Mouse (Mus musculus) intestine, embryonic 14.5 days (tissue): ENCODE data around the gene Fam161b. TPM values are rescaled to one million over a fixed set of nuclear protein-coding genes. Genes with fewer than 3 reads are reported as not detected.

ENCODE experiments used
- ATAC-seq: fragments of 200-750 bp; cut with Nextera tagmentation; replicated peaks from 2 replicates; pipeline ENCODE4 v1.8.0; 2017; ENCODE audit warnings: low read depth, moderate number of reproducible peaks, moderate TSS enrichment, moderate library complexity; ENCODE audit not compliant: low FRiP score, low TSS enrichment
- DNase-seq: peaks from one replicate; pipeline ENCODE4 v3.0.0-alpha.2; 2018; ENCODE audit warnings: low spot score
- H3K27ac ChIP-seq: fragments of 300-500 bp; sonication (generic); 2 replicates; pipeline ENCODE4 v1.5.1; 2014; ENCODE audit warnings: low read depth, mild to moderate bottlenecking, control low read depth
- H3K27me3 ChIP-seq: fragments of 300-500 bp; sonication (generic); replicated peaks from 2 replicates; pipeline ENCODE4 v1.6.1; 2014; ENCODE audit warnings: low read length, control low read depth; ENCODE audit not compliant: control insufficient read depth, insufficient read depth
- H3K36me3 ChIP-seq: fragments of 300-500 bp; sonication (generic); 2 replicates; pipeline ENCODE4 v1.6.1; 2014; ENCODE audit warnings: low read length, control low read depth; ENCODE audit not compliant: control insufficient read depth, insufficient read depth
- H3K4me1 ChIP-seq: fragments of 300-500 bp; sonication (generic); replicated peaks from 2 replicates; pipeline ENCODE4 v1.6.1; 2014; ENCODE audit warnings: low read length, control low read depth, mixed read lengths; ENCODE audit not compliant: control insufficient read depth, insufficient read depth
- H3K4me2 ChIP-seq: fragments of 300-500 bp; sonication (generic); 2 replicates; pipeline ENCODE4 v1.6.1; 2014; ENCODE audit warnings: low read length
- H3K4me3 ChIP-seq: fragments of 300-500 bp; sonication (generic); 2 replicates; pipeline ENCODE4 v1.5.1; 2014; ENCODE audit warnings: low read depth, low read length, control low read depth, mixed read lengths
- H3K9ac ChIP-seq: fragments of 300-500 bp; sonication (generic); 2 replicates; pipeline ENCODE4 v1.6.1; 2014; ENCODE audit warnings: mild to moderate bottlenecking, low read length
- H3K9me3 ChIP-seq: fragments of 300-500 bp; sonication (generic); 2 replicates; pipeline ENCODE4 v1.6.1; 2016; ENCODE audit warnings: low read length, control low read depth; ENCODE audit not compliant: control insufficient read depth
- WGBS: fragments of 180-500 bp; shearing (Covaris S2); extraction: QIAGEN DNeasy Blood & Tissue Kit; methylation state at CpG from one replicate; pipeline ENCODE4 v1.1.7; 2014; 5-methylcytosine and 5-hydroxymethylcytosine counted together
- polyA plus RNA-seq: library from polyadenylated mRNA; unstranded; fragments of >200 nt; fragmentation: Nextera tagmentation; extraction: Ambion mirVana; gene quantifications from 2 replicates; pipeline ENCODE4 v1.2.1, GENCODE M21; 2014

The Fam161b gene
- polyA plus RNA-seq, result 2.5 and 2.6 TPM in 2 replicates

DNA sequence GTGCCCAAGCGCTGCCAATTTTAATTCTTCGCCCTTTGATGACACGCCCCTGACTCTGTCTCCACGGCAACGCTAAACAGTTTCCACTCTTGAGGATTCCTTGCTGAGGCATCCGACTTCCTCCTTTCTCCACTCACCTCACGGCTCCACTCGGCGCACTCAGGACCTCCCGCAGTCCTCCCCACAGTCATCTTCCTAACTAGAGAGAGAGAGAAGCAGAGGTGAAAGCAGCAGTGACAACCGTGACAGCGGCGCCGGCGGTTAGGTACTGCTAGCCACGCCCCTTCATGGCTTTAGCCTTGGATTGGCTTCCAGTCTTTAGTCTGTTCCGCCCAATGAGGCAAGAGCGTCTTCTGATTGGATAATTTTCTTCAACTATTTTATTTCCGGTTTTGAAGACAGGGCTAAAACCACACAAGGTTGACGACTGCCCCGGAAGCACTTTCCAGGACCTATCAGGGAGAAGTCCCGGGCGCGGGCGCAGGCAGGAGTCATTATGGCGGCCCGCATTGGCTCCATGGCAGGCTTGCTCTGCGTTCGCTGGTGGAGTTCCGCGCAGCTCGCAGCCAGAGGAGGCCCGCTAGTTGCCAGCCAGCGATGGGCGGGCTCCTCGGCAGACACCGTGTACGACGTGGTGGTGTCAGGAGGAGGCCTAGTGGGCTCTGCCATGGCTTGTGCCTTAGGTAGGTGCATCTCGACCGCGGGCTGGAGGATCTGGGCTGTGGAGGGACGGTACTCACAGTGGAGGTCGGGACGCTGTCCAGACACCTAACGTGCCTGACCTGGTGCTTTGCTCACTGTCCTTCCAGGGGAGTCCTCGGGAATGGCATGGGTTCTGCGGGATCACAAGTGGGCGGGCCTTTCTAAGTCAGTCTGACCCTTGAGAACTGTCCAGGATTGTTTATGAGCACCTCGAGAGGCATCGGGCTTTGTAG is at the start of gene Fam161b, which contains the start of gene Coq6:
Gene Fam161b, minus strand, starts transcription at position 279 of the 935 bp plus-strand sequence.
Gene Coq6, plus strand, starts transcription at position 103 of the 935 bp plus-strand sequence.
- H3K4me1 ChIP-seq, result peaks cover 13% of the 10 kb centered on the region

DNA sequence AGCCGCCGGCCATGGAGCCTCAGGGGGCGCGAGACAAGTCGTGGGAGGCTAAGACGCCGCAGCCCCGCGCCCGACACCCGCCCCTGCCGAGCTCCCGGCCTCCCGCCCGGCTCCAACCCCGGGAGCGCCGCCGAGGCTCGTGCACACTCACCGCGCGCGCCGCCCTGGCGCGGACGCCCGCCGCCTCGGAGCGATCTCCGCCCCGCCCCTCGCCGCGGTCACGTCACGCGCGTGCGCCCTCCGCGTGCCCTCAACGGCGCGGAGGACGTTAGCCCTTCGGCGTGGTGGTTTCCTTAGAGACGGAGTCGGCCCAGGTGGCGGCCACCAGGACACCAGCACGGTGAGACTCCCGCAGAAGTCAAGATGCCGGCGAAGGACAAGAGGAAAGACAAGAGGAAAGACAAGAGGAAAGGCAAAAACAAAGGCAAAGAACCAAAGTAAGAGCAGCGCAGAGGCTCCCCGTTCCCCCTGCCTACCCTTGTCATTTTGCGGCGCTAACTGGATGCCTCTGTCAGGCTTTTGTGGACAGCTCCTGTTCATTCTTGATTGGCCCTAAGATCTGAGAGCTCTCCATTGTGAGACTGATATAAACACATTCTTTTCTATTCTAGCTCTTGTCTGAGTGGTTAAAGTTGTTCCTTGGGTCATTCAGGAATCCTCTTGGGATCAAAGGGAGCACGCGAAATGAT is 47.3 kb upstream of the Fam161b start, which contains the start of the genes Entpd5 and Bbof1:
Gene Entpd5, minus strand, starts transcription at position 211 of the 689 bp plus-strand sequence.
Gene Bbof1, plus strand, starts transcription at position 253 of the 689 bp plus-strand sequence.
- Histone ChIP-seq H3K9ac (peak within 1 kb of the TSS; percentile 67), H3K4me1 (peaks cover 5% of the 10 kb centered on the region; the same call in 1 of the 2 replicates), H3K36me3 (no peaks in the 10 kb centered on the region), H3K9me3 (no peaks in the 10 kb centered on the region), H3K27me3 (no peaks in the 10 kb centered on the region), H3K27ac (peak within 1 kb of the TSS; percentile 59), H3K4me3 (peak within 1 kb of the TSS; percentile 66), H3K4me2 (peak within 1 kb of the TSS; percentile 65)
- 1% methylated on average over 61 of the region's 63 CpGs for WGBS
- DNase-seq (peak; percentile 94), ATAC-seq (peak; percentile 90)

More for the DNA sequence above, at the start of gene Fam161b, which contains the start of gene Coq6:
- Histone ChIP-seq H3K9ac (peak within 1 kb of the TSS; percentile 79), H3K9me3 (no peaks in the 10 kb centered on the region), H3K27me3 (no peaks in the 10 kb centered on the region), H3K4me3 (peak within 1 kb of the TSS; percentile 100), H3K27ac (no peak within 1 kb of the TSS), H3K4me2 (peak within 1 kb of the TSS; percentile 85), H3K36me3 (peaks cover 1% of the 10 kb centered on the region; the same call in 1 of the 2 replicates)
- peak; percentile 96 for DNase-seq
- WGBS, result under 1% methylated on average over 51 of the region's 51 CpGs
- peak; percentile 99 for ATAC-seq

DNA sequence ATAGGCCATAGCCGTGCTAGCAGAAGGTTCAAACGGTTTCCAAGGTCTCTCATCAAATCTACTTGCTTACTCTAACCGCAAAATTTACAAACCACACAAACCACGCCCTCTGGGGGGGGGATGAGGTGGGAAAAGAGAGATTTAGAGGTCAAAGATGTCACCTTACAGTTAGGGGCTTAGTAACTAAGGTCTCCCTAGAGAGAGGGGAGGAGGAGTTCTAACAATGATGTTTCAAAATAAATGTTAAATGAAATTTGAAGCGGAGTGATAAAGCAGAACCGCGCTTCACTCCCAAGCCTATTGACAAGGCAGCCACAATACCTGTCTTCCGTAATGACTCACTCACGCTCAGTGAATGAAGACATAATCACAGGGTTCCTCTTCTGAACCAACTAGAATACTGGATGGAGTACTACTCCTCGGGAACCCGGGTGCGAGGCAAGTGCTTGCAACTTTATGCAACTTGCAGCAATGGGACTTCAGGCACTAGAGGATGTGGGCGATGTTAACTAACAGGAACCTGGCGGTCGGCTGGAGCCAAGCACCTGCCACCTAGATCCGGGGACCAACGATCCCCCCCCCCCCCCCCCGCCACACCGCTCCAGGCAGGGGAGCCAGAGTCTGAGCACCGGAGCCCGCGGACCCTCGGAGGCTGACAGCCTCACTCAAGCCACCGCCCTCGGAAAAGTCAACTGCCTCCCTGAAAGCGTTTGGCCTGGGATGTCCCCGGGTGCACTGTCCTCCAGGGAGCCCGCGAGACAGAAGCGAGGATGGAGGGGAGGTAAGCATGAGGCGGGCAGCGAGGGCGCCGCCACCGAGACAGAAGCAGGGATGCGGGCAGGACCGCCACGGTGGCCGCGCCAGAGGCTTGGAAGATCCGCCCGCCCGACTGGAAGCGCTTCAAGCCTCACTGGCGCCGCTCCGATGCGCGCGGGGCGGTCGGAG is 46.5 kb upstream of the Fam161b start:
- peak overlapping the region; percentile 59 for H3K27ac ChIP-seq
- no peaks in the 10 kb centered on the region for H3K9me3 ChIP-seq
- DNase-seq, result no peak
- no peaks in the 10 kb centered on the region for H3K36me3 ChIP-seq
- ATAC-seq, result peak; percentile 63
- WGBS, result 2% methylated on average over 52 of the region's 52 CpGs
- peak overlapping the region; percentile 67 for H3K9ac ChIP-seq
- H3K4me1 ChIP-seq, result peaks cover 5% of the 10 kb centered on the region; the same call in 1 of the 2 replicates
- H3K4me3 ChIP-seq, result peak overlapping the region; percentile 66
- H3K27me3 ChIP-seq, result no peaks in the 10 kb centered on the region
- H3K4me2 ChIP-seq, result peak overlapping the region; percentile 65

DNA sequence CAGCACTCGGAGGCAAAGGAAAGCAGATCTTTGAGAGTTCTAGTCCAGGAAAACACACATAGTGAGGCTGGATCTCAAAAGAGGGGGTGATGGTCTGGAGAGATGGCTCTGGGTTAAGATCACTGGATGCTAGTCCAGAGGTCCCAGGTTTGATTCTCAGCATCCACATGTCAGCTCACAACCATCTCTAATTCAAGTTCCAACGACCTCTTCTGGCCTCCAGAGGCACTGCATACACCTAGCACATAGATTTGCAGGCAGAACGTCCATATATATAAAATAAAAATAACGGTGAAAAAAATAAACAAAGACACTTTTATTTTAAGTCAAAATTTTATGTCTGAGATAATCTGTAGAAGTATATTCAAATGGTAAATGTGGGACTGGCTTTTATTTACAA is 45.6 kb upstream of the Fam161b start:
- H3K4me1 ChIP-seq, result peaks cover 5% of the 10 kb centered on the region; the same call in 1 of the 2 replicates
- no peak for DNase-seq
- no peak for ATAC-seq
- H3K36me3 ChIP-seq, result no peaks in the 10 kb centered on the region
- H3K9me3 ChIP-seq, result no peaks in the 10 kb centered on the region
- WGBS, result 58% methylated on average over 4 of the region's 4 CpGs
- H3K4me2 ChIP-seq, result no peak overlapping the region
- H3K27me3 ChIP-seq, result no peaks in the 10 kb centered on the region
- H3K4me3 ChIP-seq, result no peak overlapping the region
- H3K9ac ChIP-seq, result no peak overlapping the region
- H3K27ac ChIP-seq, result no peak overlapping the region

DNA sequence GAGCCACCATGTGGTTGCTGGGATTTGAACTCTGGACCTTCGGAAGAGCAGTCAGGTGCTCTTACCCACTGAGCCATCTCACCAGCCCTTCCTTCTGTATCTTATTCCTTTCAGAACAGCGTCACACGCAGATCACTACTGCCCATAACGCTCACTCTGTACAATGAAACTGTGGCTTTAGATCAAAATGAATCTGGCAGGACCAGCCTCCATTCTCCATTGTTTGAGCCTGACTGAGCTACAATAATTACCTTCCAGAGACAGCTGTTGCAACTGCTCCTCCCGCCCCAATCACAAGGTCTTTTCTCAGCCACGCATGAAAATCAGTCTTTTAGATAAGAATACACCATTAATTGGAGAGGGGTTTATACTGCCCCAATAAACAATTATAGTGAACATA is 42.9 kb upstream of the Fam161b start:
- H3K4me3 ChIP-seq, result no peak overlapping the region
- WGBS, result 82% methylated on average over 6 of the region's 6 CpGs
- H3K27ac ChIP-seq, result no peak overlapping the region
- no peak overlapping the region for H3K4me2 ChIP-seq
- H3K27me3 ChIP-seq, result no peaks in the 10 kb centered on the region
- no peaks in the 10 kb centered on the region for H3K36me3 ChIP-seq
- peaks cover 5% of the 10 kb centered on the region; the same call in 1 of the 2 replicates for H3K4me1 ChIP-seq
- H3K9me3 ChIP-seq, result no peaks in the 10 kb centered on the region
- DNase-seq (no peak), ATAC-seq (no peak)
- H3K9ac ChIP-seq, result no peak overlapping the region

DNA sequence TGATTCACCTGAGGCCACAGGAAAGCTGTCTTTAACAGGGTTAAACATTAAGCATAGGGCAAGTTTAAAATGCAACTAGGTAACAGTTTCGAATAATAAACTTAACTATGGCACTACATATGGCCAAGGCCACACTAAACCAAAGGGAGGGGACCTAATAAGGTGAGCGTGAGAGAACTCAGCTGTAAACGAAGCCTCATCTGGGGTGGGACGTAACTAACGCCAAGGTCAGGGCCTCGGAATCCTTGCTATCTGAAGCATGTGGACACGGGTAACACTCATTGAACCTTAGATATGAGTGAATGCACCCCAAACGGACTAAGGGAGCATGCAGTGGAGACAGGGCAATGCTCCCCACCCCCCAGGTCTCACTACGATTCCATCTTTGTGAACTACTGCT is 41.3 kb upstream of the Fam161b start:
- Histone ChIP-seq H3K4me1 (0 out of 2 replicates have a peak, but pooled peaks cover 7% of the 10 kb centered on the region), H3K27ac (peak overlapping the region; percentile 22; the same call in 1 of the 2 replicates), H3K4me3 (no peak overlapping the region), H3K9me3 (no peaks in the 10 kb centered on the region), H3K27me3 (no peaks in the 10 kb centered on the region), H3K9ac (peak overlapping the region; percentile 10; the same call in 1 of the 2 replicates), H3K4me2 (no peak overlapping the region), H3K36me3 (no peaks in the 10 kb centered on the region)
- peak; percentile 57 for DNase-seq
- 52% methylated on average over 9 of the region's 9 CpGs for WGBS
- no peak for ATAC-seq

DNA sequence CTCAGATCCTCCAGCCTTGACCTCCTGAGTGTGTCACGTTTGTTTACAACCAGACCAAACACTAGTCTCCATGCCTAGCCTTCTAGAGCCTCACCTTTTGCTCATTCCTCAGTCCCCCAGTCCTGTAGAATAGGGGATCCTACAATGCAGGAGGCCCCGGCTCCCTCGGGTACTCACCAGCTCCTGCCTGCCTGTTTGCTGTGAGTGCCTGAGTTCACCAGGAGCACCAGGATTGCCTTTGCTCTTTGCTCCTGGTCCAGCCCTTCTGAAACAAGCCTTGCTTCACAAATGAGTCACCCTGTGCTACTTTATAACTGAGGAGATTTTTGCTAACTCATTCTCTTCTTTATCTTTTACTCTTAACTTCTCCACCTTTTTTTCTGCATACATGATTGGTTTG is 39.0 kb upstream of the Fam161b start:
- WGBS, result 18% methylated on average over 3 of the region's 3 CpGs
- no peak overlapping the region for H3K9ac ChIP-seq
- no peaks in the 10 kb centered on the region for H3K27me3 ChIP-seq
- no peak for ATAC-seq
- H3K4me2 ChIP-seq, result no peak overlapping the region
- H3K4me1 ChIP-seq, result 0 out of 2 replicates have a peak, but pooled peaks cover 3% of the 10 kb centered on the region
- DNase-seq, result peak; percentile 55
- H3K27ac ChIP-seq, result peak overlapping the region; percentile 40
- H3K36me3 ChIP-seq, result no peaks in the 10 kb centered on the region
- H3K9me3 ChIP-seq, result no peaks in the 10 kb centered on the region
- no peak overlapping the region for H3K4me3 ChIP-seq
